Comparison of ENCODE assay signal across 10 mouse cellular contexts in genomic region chr4:81580553-81580952, GRCm38 (mm10).
DNase-seq lines count a peak whose midpoint lies in the region; ATAC-seq lines count a peak whose summit lies in the region.
"Had no signal": no experiment of that assay in that cellular context is flagged by ENCODE, and none has a peak within 500 bp of the region (broad histone marks: within the 10 kb centered on the region; RNA-seq: fewer than 3 reads in every experiment).

No protein-coding gene starts in this region.

- H3K4me3 ChIP-seq in heart, embryonic 12.5 days, result no peak overlapping the region
- H3K4me3 ChIP-seq in heart, embryonic 13.5 days, result no peak overlapping the region

- DNase-seq in heart, adult 18-20 months, result peak; percentile 76 to 79
- DNase-seq in adrenal gland, postnatal 14 days, result peak; percentile 28
- peak; percentile 90 for DNase-seq in cerebellum, postnatal 25 days
- DNase-seq in thymus, adult 18-20 months, result no peak
- no peak for DNase-seq in right cerebral cortex, postnatal 10 days (ENCODE audit: low spot score in 2 of 2)
- no peak for DNase-seq in spleen, postnatal 4 days (ENCODE audit: low spot score in 2 of 2)
- DNase-seq: liver, postnatal 0 days had no signal

- no peak for ATAC-seq in heart, embryonic 12.5 days (ENCODE audit: insufficient number of reproducible peaks, low FRiP score)
- ATAC-seq in heart, embryonic 13.5 days (ENCODE audit: extremely low read depth, insufficient number of reproducible peaks, low FRiP score, low TSS enrichment), result no peak
- ATAC-seq: liver, postnatal 0 days had no signal

- H3K4me2 ChIP-seq in heart, embryonic 12.5 days, result no peak overlapping the region
- H3K4me2 ChIP-seq in heart, embryonic 13.5 days, result no peak overlapping the region

- H3K9ac ChIP-seq in heart, embryonic 12.5 days, result no peak overlapping the region
- H3K9ac ChIP-seq in heart, embryonic 13.5 days, result no peak overlapping the region
- H3K9ac ChIP-seq: liver, postnatal 0 days had no signal

- H3K4me1 ChIP-seq in heart, embryonic 12.5 days (replicated peaks), result peaks cover 17% of the 10 kb centered on the region
- peaks cover 32% of the 10 kb centered on the region for H3K4me1 ChIP-seq in heart, embryonic 13.5 days

- H3K36me3 ChIP-seq in heart, embryonic 12.5 days, result no peaks in the 10 kb centered on the region
- no peaks in the 10 kb centered on the region for H3K36me3 ChIP-seq in heart, embryonic 13.5 days

- H3K27ac ChIP-seq in heart, embryonic 12.5 days (ENCODE audit: poor library complexity, severe bottlenecking), result no peak overlapping the region
- peak overlapping the region; percentile 44; the same call in 1 of the 2 replicates for H3K27ac ChIP-seq in heart, embryonic 13.5 days (replicated peaks)
- H3K27ac ChIP-seq: kidney, postnatal 0 days had no signal

- H3K9me3 ChIP-seq in heart, embryonic 12.5 days (replicated peaks), result no peaks in the 10 kb centered on the region
- no peaks in the 10 kb centered on the region for H3K9me3 ChIP-seq in heart, embryonic 13.5 days

- 73% methylated on average over 8 of the region's 8 CpGs for WGBS in heart, embryonic 12.5 days
- 61% methylated on average over 8 of the region's 8 CpGs for WGBS in heart, embryonic 13.5 days

- H3K27me3 ChIP-seq in heart, embryonic 12.5 days (replicated peaks), result no peaks in the 10 kb centered on the region
- H3K27me3 ChIP-seq in heart, embryonic 13.5 days (replicated peaks), result no peaks in the 10 kb centered on the region

Comparison
In these comparisons a context has a peak if more than half of its experiments do, and no peak if none do; other contexts are left out.
1. DNase-seq: peak in heart, adult 18-20 months (2 of 2), adrenal gland, postnatal 14 days (single experiment) and cerebellum, postnatal 25 days (2 of 2); none in thymus, adult 18-20 months (0 of 2), right cerebral cortex, postnatal 10 days (0 of 2) and spleen, postnatal 4 days (0 of 2).